Mouse (Mus musculus) limb, embryonic 11.5 days (tissue): Measurements from ENCODE around the gene Sel1l. TPM values are rescaled to one million over a fixed set of nuclear protein-coding genes. Genes with fewer than 3 reads are reported as not detected.
A peak's percentile ranks its signal among the peaks of the same experiment; 100 is the strongest.
"Not testable (repeated sequence)": the region's sequence is repeated elsewhere in the genome, so short reads cannot be mapped to it uniquely, and the experiment has no call there.

Source experiments
- ATAC-seq: fragments of 200-750 bp; cut with Nextera tagmentation; 2 replicates; pipeline ENCODE4 v1.8.0; 2017; ENCODE audit warnings: low read depth; ENCODE audit not compliant: insufficient number of reproducible peaks, low FRiP score, low TSS enrichment
- DNase-seq: peaks from one replicate; pipeline ENCODE4 v3.0.0-alpha.2; 2015; ENCODE audit warnings: low spot score
- H3K27ac ChIP-seq: fragments of 300-500 bp; sonication (generic); replicated peaks from 2 replicates; pipeline ENCODE4 v1.5.1; 2014; ENCODE audit warnings: low read depth, mild to moderate bottlenecking, low read length
- H3K27me3 ChIP-seq: fragments of 300-500 bp; sonication (generic); 2 replicates; pipeline ENCODE4 v1.6.1; 2014; ENCODE audit warnings: mild to moderate bottlenecking, low read length, mixed read lengths; ENCODE audit not compliant: control insufficient read depth, insufficient read depth
- H3K36me3 ChIP-seq: fragments of 300-500 bp; sonication (generic); 2 replicates; pipeline ENCODE4 v1.6.1; 2014; ENCODE audit warnings: mild to moderate bottlenecking, low read length, moderate library complexity, mixed read lengths; ENCODE audit not compliant: control insufficient read depth, insufficient read depth
- H3K4me1 ChIP-seq: fragments of 300-500 bp; sonication (generic); 2 replicates; pipeline ENCODE4 v1.6.1; 2014; ENCODE audit warnings: low read length, mixed read lengths; ENCODE audit not compliant: control insufficient read depth, insufficient read depth
- H3K4me2 ChIP-seq: fragments of 300-500 bp; sonication (generic); 2 replicates; pipeline ENCODE4 v1.6.1; 2014; ENCODE audit warnings: low read depth, mild to moderate bottlenecking, moderate library complexity; ENCODE audit not compliant: severe bottlenecking
- H3K4me3 ChIP-seq: fragments of 300-500 bp; sonication (generic); 2 replicates; pipeline ENCODE4 v1.5.1; 2014; ENCODE audit warnings: low read depth, low read length
- H3K9ac ChIP-seq: fragments of 300-500 bp; sonication (generic); 2 replicates; pipeline ENCODE4 v1.6.1; 2014; ENCODE audit warnings: mild to moderate bottlenecking, low read length
- H3K9me3 ChIP-seq: fragments of 300-500 bp; sonication (generic); 2 replicates; pipeline ENCODE4 v1.6.1; 2016; ENCODE audit warnings: low read length; ENCODE audit not compliant: control insufficient read depth
- WGBS: fragments of 180-500 bp; shearing (Covaris S2); extraction: QIAGEN DNeasy Blood & Tissue Kit; methylation state at CpG from one replicate; pipeline ENCODE4 v1.1.7; 2014; 5-methylcytosine and 5-hydroxymethylcytosine counted together
- polyA plus RNA-seq: library from polyadenylated mRNA; unstranded; fragments of >200 nt; fragmentation: Nextera tagmentation; extraction: Ambion mirVana; gene quantifications from 2 replicates; pipeline ENCODE4 v1.2.1, GENCODE M21; 2014

The Sel1l gene
- polyA plus RNA-seq, 1 experiment from 2014 or later = 64.9 TPM

DNA sequence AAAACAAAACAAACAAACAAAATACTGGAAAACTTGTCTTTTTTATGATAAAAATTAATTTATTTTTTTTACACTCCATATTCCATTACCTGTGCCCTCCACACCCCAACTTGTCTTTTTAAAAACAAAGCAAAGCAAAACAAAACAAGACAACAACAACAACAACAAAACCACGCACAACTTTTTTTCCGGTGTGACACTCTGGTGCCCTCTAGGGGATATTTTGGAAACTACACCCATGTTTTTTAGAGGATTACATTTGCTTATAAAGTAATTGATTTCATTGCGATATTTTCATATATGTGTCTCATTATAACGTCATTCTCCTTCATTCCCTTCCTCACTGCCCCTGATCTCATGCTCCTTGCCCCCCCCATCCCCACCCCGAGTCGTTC, 49.6 kb downstream of the Sel1l start:
- ATAC-seq (no peak), DNase-seq (no peak)

GRCm38 (mm10) chr12:91798720-91799378, 50.1 kb downstream of the Sel1l start:
- Histone ChIP-seq H3K4me2 (no peak overlapping the region), H3K9me3 (no peaks in the 10 kb centered on the region), H3K27me3 (no peaks in the 10 kb centered on the region), H3K4me1 (no peaks in the 10 kb centered on the region), H3K4me3 (no peak overlapping the region), H3K9ac (no peak overlapping the region), H3K36me3 (no peaks in the 10 kb centered on the region), H3K27ac (no peak overlapping the region)
- peak; percentile 41 for DNase-seq
- 80% methylated on average over 6 of the region's 6 CpGs for WGBS
- ATAC-seq = no peak

More for the DNA sequence above, 49.6 kb downstream of the Sel1l start:
- H3K4me1 ChIP-seq = no peaks in the 10 kb centered on the region
- H3K4me3 ChIP-seq = no peak overlapping the region
- H3K36me3 ChIP-seq = no peaks in the 10 kb centered on the region
- 24% methylated on average over 6 of the region's 6 CpGs for WGBS
- no peak overlapping the region for H3K9ac ChIP-seq
- no peaks in the 10 kb centered on the region for H3K27me3 ChIP-seq
- H3K27ac ChIP-seq = no peak overlapping the region
- no peak overlapping the region for H3K4me2 ChIP-seq
- no peaks in the 10 kb centered on the region for H3K9me3 ChIP-seq

DNA sequence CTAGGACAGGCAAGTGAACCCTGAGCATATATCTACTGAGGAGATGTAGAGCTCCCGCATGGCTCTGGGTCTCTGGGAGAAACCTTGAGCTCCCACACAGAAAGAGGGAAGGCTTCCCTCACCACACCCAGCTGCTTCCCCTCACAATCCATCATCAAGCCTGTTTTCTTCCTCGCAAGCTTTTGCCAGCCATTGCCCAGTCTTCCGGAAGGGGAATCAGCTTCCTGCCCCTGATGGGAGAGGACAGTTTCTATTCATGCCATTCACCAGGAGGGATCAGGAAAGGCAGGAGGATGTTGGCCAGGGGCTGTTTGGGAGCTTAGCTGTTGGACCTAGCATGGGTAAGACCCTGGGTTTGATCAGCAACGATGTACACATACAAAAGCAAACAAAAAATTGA, 52.2 kb downstream of the Sel1l start:
- H3K36me3 ChIP-seq = no peaks in the 10 kb centered on the region
- H3K4me2 ChIP-seq = no peak overlapping the region
- no peak for DNase-seq
- H3K4me1 ChIP-seq = no peaks in the 10 kb centered on the region
- 87% methylated on average over 4 of the region's 4 CpGs for WGBS
- H3K27ac ChIP-seq = no peak overlapping the region
- ATAC-seq = no peak
- no peak overlapping the region for H3K9ac ChIP-seq
- H3K9me3 ChIP-seq = no peaks in the 10 kb centered on the region
- H3K27me3 ChIP-seq = no peaks in the 10 kb centered on the region
- H3K4me3 ChIP-seq = no peak overlapping the region

GRCm38 (mm10) chr12:91793266-91793665, 55.7 kb downstream of the Sel1l start:
- H3K9me3 ChIP-seq = no peaks in the 10 kb centered on the region
- H3K4me3 ChIP-seq = no peak overlapping the region
- no peak overlapping the region for H3K27ac ChIP-seq
- ATAC-seq (no peak), DNase-seq (no peak)
- H3K27me3 ChIP-seq = no peaks in the 10 kb centered on the region
- no peak overlapping the region for H3K4me2 ChIP-seq
- H3K4me1 ChIP-seq = no peaks in the 10 kb centered on the region
- no peak overlapping the region for H3K9ac ChIP-seq
- 83% methylated on average over 8 of the region's 8 CpGs for WGBS
- no peaks in the 10 kb centered on the region for H3K36me3 ChIP-seq

DNA sequence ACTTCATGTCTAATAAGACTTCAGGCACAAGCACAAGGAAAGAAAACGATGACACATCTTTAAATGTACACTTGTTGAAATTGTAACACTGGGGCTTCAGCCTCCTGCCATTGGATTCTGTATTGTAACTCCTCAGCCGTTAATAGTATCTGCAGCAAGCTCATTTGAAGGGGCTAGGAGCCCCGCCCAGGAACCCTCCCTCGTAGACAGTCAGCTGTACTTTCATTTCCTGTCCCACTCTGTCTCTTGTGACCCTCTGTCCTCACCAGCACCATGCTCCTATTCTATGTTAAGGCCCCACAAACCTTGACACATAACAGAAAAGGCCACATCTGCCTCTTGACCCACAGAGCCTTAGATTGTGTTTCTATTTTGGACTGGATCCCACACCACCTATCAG, 57.1 kb downstream of the Sel1l start:
- ATAC-seq = no peak
- no peaks in the 10 kb centered on the region for H3K4me1 ChIP-seq
- no peak overlapping the region for H3K9ac ChIP-seq
- H3K27me3 ChIP-seq = no peaks in the 10 kb centered on the region
- H3K36me3 ChIP-seq = no peaks in the 10 kb centered on the region
- H3K9me3 ChIP-seq = no peaks in the 10 kb centered on the region
- no peak overlapping the region for H3K4me3 ChIP-seq
- H3K27ac ChIP-seq = no peak overlapping the region
- 68% methylated on average over 4 of the region's 4 CpGs for WGBS
- DNase-seq = no peak
- H3K4me2 ChIP-seq = no peak overlapping the region

DNA sequence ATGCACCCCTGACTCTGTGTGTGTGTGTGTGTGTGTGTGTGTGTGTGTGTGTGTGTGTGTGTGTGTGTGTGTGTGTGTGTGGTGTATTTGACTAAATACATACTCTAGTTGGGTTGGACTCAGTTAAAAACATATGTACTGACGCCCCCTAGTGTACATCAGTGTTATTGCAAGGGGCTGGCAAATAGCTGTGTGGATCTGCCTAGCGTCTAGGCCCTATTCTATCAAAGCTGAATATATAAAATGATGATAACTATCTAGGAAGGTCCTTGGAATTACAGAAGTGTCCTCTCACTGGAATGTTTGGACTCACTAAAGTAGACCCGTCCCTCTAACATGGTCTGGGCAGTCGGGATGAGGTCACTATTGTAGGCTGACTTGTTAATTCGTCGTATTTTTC, 59.2 kb downstream of the Sel1l start:
- Histone ChIP-seq H3K4me1 (peaks cover 6% of the 10 kb centered on the region), H3K9ac (no peak overlapping the region), H3K4me3 (no peak overlapping the region), H3K27me3 (no peaks in the 10 kb centered on the region), H3K9me3 (no peaks in the 10 kb centered on the region), H3K36me3 (no peaks in the 10 kb centered on the region), H3K27ac (no peak overlapping the region), H3K4me2 (no peak overlapping the region)
- DNase-seq = peak; percentile 62
- no peak for ATAC-seq
- 57% methylated on average over 6 of the region's 6 CpGs for WGBS

GRCm38 (mm10) chr12:91788446-91788845, 60.5 kb downstream of the Sel1l start:
- 66% methylated on average over 3 of the region's 3 CpGs for WGBS
- H3K4me3 ChIP-seq, H3K4me2 ChIP-seq: not testable (repeated sequence)

GRCm38 (mm10) chr12:91787959-91788437, 61.0 kb downstream of the Sel1l start, which contains the start of gene Ston2:
Ston2 (minus strand) TSS chr12:91788387.
- 75% methylated on average over 9 of the region's 9 CpGs for WGBS
- ATAC-seq (no peak; the same call in 1 of the 2 replicates), DNase-seq (no peak)
- H3K9ac ChIP-seq = no peak within 1 kb of the TSS
- no peaks in the 10 kb centered on the region for H3K36me3 ChIP-seq
- H3K27me3 ChIP-seq = no peaks in the 10 kb centered on the region
- H3K4me3 ChIP-seq = no peak within 1 kb of the TSS
- H3K27ac ChIP-seq = no peak within 1 kb of the TSS
- peaks cover 6% of the 10 kb centered on the region for H3K4me1 ChIP-seq
- no peak within 1 kb of the TSS for H3K4me2 ChIP-seq
- H3K9me3 ChIP-seq = no peaks in the 10 kb centered on the region

More at GRCm38 (mm10) chr12:91788446-91788845, 60.5 kb downstream of the Sel1l start:
- not testable (repeated sequence) for DNase-seq, H3K36me3 ChIP-seq, H3K9me3 ChIP-seq, H3K4me1 ChIP-seq, H3K27me3 ChIP-seq, ATAC-seq, H3K27ac ChIP-seq, H3K9ac ChIP-seq

- Histone ChIP-seq H3K27ac (no peak overlapping the region), H3K36me3 (no peaks in the 10 kb centered on the region), H3K4me3 (no peak overlapping the region), H3K9ac (no peak overlapping the region), H3K9me3 (no peaks in the 10 kb centered on the region), H3K4me1 (peaks cover 6% of the 10 kb centered on the region), H3K27me3 (no peaks in the 10 kb centered on the region), H3K4me2 (no peak overlapping the region)
- ATAC-seq (peak; percentile 64), DNase-seq (peak; percentile 66)
- 27% methylated on average over 10 of the region's 10 CpGs for WGBS
These were observed 62.6 kb downstream of the Sel1l start for GRCm38 (mm10) chr12:91786355-91786754.
